Mouse (Mus musculus) hematopoietic stem cell, adult 5-6 weeks (primary cell): ENCODE measurements at regions not wholly inside any gene's neighbourhood (a gene's known extent, or its start where the extent isn't known, plus 50 kb on each side); places are given as distances from the start of the nearest gene placed in this dataset.

Experiments used
- ATAC-seq, 2 experiments: fragments of 125-278 bp in 1 of 2; replicated peaks in 1 of 2; 2 replicates each; pipeline ENCODE4 v1.8.0; 2016 to 2017; ENCODE audit warnings: inconsistent platforms in 2 of 2, mild to moderate bottlenecking in 2 of 2, moderate number of reproducible peaks in 2 of 2, low read depth in 1 of 2, moderate TSS enrichment in 1 of 2; ENCODE audit not compliant: low FRiP score in 2 of 2, poor library complexity in 2 of 2, severe bottlenecking in 2 of 2, insufficient read depth in 1 of 2, low TSS enrichment in 1 of 2

DNA sequence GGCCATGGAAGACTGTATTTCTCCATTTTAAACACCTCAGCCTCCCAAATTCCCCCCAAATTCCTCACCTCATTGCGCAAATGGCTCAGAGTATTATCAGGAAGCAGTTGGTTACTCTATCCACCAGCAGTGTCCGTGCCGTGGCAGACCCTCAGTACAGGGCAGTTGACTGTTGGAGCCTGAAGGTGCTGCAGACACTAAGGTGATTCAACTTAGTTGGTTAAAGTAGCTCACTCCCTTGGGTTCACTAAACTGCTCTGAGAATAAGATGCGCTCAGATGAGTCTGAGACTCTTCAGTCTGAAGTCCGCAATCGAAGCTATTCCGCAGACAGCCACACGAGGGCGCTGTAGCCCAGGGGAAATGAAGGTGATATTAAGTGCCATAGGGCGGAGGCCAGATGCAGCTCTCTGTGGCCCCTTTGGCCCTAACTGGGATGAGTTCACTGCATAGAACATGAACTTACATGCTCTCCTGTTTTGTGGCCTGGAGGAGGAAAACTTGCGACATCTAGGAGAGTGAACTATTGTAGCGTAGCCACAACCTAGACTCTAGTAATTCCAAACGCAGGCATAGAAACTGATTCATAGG, 62.9 kb downstream of the Amer3 start:
- peak; percentile 76 to 82 for ATAC-seq

DNA sequence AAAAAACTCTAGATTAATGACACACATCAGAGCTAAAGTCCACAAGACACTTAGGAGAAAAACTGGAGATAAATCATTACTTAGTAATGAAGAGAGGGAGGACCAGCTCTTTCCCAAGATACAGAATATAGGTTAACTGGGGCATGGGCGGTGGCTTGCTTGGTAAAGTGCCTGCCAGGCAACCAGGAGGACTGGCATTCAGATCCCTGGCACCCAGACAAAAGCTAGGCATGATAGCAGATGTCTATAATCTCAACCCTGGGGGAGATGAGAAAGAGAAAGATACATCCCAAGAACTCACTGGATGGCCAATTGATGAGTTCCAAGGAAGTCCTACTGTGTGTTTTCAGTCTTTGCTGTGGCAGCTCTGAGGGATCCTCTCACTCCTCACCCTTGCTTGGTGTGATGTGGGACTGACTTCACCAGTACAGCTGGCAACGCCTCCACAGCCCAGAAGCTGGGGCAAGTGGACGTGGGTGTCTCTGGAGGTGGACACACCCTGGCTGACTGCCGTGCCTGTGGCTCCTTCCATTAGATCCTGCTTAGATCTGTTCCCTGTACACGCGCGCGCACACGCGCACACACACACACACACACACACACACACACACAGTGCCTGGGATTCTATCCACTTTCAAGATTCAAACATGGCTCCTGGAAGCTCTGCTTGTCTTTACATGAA, 74.6 kb downstream of the Amer3 start:
- no peak for ATAC-seq

DNA sequence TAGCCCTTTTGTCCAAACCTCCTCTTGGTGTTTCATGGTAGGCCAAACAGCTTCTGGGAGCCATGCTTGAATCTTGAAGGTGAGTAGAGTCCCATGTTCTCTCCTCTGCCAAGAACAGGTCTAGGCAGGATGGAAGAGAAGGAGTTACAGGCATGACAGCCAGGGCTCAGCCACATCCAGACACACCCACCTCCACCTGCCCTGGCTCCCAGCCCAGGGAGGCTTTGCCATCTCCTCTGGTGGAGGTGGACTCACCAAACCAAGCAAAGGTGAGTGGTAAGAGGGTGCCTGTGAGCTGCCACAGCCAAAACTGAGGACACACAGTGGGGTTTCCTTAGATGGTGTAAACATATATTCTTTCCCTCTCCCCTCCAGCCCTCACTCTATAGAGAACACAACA, 78.0 kb downstream of the Amer3 start:
- no peak for ATAC-seq

DNA sequence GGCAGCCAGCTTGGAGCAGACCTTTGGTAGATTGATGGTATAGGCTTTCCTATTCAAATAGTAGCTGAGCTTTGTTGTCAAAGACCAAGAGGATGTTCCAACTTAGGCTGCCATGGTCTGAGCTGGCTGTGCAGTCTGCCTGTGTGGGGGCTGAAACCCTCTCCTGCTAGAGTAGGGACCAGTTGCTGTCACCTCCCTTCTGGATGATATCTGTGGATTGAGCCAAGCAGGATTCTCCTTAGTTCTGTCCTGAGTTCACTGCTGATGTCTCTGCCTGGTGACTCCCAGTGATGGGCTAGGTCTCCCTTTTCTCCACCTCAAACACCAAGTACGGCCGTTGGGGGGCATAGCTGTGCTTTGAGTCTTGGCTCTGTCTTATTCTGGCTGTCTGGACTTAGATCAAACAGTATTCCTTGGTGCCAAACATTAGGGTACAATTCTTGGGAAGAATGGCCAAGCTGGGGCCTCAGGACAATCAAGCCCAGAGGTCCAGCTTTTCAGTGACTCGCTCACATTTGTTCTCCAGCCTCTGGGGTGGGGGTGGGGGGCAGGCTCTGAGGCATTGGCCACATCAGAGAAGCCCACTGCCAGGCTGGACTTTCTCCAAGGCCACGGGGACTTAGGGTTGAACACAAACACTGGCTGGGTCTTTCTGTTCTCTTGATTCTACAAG, 84.6 kb downstream of the Amer3 start:
- ATAC-seq = no peak

DNA sequence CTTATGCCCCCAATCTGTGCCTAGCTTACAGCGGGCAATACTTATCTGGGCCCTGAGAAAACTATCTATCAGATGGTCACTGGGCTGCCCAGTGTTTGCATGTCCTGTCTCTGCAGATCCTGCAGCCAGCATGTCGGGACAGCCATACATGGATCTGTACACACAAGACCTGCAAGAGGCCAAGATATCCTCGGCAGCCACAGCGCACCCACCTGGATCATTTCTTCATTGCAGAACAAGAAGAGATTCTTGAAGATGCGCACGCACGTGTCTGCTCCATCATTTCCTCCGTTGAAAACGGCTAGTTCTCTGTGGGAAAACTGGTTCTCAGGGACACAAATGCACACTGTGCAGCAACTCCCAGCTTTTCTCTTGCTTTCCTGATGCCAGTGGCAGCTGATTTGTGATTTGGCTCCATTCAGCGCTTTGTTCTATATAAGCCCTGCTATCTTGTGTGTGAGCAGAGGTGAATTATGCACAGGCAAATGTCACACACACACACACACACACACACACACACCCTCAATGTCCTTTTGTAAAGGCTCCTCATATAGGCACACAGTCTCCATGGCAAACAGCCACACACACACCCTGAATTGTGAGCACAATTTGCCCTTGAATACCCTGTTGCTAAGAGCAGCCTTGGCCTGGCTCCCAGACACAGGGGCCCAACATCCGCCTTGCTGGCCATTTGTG, 85.5 kb downstream of the Amer3 start:
- ATAC-seq = no peak

DNA sequence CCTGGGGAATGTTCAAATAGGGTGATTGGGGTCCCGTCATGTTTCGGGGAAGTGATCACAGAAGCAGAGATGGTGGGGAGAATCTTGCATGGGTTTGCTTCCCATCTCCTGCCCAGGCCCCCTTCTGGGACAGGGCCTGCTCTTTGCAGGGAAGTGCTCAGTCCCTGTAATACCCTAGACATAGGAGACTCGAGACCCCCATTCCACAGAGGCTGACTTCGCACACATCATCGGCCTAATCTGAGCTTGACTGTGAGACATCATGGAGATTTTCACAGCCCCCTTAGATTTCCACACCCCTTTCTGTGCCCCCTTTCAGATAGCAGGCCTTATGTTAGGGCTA, 86.0 kb downstream of the Amer3 start:
- no peak for ATAC-seq

DNA sequence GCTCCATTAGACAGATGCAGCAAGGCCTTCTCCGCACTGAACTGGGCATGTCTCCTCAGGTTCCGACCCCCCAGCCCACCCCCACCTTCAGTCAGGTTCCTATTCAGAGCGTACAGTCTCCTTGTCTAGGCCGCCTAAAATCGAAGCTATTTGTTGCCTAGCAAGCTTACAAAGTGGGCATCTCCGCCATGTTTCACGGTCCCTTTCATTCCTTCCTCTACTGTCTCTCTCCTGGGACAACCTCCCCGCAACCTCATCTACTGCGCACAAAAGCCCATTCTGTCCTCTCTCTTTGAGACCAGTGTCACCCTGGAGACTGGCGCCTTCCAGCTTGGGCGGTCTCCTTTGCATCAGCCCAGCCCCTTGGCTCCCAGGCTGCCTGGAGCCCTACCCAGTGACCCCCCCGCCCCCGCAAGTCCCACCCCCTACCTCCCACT, 86.8 kb downstream of the Amer3 start:
- ATAC-seq = no peak

DNA sequence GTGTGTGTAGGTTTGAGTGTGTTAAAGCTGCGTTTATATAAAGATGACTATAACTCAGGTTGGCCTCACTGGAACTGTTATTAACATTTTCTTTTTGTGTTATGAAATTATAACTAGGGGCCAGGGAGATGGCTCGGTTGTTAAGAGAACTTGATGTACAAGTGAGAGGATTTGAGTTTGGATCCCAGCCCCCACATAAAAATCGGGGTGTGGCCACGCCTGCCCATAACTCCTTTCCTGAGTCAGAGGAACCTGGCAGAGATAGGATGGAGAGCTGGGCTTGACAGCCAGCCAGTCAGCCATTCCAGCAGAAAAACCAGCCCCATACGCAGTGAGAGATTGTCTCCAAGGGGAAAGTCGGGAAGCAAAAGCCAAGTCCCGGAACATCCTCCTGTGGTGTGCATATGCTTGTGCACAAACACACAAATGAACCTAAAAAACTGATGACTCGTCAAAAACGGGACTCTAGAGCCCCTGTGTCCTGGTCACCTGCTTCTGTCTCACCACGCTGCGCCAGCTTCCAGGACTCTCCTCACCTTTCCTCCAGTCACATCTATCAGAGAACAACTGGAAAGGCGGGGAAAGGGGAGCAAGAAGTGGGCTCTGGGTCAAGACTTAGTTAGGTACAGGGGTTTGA, 97.8 kb downstream of the Amer3 start:
- no peak for ATAC-seq

DNA sequence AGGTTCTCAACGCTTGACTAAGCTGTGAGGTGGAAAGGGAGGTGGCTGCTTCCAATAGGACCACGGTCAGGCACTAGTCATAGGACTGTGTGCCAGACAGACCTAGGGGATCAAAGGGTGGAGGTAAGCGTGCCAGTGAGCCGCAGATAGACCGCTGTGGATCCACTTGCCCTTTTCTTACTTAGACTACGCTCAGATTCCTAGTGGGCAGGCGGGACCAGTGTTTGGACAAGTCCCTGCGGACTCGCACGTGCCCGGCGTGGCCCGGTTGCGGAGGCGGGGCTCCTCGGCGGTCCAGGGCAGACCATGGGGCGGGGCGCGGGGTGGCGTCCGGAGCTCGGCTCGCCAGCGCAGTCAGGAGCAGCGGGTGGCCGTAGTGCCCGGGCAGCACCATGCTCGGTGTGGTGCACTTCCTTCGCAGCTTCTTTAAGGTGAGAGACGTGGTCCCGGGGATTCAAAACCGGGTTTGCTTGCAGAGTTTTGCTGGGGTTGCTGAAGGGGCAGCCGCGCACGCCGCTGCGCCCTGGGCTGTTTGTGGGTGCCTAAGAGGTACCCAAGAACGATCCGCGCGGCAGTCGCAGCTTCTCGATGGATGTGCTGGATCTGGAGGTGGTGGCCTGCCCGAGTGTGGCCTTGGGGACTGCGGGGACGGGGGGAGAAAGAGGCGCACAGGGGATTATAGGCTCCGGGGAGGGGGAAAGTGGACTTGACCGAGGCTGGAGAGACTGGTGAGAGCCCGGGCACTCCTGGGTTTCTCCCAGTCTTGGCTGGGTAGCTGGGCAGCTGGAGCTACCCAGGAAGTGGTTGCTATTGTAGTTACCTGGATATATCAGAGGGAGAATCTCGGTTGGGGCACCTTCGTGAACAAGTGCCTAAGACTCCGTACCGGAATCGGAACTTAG, 98.6 kb downstream of the Amer3 start:
- ATAC-seq = peak; percentile 5 to 43; a peak in 1 of 4 replicates

DNA sequence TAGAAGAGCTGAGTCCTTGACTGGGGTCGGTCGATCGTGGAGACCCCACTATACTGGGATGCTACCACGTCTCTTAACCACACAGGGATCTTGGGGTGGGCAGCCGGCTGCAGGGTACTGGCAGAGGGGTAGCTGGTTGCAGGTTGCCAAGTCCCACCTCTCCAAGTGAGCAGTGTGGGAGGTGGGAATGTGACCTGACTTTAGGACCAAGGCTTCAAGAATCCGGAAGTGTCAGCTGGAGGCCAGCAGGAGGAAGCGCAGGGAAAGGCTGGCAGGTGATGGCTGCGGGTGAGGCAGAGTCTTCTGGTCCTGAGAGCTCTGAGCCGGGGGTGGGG, 99.2 kb downstream of the Amer3 start:
- no peak for ATAC-seq

DNA sequence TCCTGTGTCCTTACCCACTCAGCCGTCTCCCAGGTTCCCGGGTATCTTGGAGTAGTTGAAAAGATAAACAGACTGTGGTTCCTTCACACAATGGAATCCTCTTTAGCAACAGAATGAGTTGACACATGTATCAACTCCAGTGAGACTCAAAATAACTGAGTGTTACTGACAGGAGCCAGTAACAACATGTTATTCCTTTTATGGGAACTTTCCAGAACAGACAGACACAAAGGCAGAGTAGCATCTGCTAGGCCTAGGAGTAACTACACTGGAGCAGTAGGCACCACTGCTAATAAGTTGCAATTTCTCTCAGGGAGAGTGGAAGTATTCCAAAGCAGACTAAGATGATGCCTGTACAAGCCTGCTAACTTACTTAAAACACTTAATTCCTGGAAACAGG, 107.1 kb downstream of the Amer3 start:
- no peak for ATAC-seq

DNA sequence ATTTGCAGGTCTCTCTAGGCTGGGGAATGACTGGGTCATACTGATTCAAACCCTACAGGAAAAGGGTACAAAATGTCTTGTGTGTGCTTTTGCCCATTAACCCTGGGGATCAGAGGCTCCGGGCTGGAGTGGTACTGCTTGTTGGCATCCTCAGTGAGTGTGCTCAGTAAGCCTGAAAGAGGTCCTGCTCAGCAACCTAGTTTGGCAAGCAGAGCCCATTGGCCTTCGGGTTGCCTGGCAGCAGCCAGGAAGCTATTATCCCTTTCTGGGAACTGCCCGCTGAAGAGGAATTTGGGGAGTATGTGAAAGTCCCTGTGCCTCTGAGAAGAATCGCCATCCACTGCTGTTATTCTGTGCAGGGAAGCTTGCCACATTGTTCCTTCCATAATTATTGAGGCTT, 117.1 kb downstream of the Amer3 start:
- no peak for ATAC-seq

DNA sequence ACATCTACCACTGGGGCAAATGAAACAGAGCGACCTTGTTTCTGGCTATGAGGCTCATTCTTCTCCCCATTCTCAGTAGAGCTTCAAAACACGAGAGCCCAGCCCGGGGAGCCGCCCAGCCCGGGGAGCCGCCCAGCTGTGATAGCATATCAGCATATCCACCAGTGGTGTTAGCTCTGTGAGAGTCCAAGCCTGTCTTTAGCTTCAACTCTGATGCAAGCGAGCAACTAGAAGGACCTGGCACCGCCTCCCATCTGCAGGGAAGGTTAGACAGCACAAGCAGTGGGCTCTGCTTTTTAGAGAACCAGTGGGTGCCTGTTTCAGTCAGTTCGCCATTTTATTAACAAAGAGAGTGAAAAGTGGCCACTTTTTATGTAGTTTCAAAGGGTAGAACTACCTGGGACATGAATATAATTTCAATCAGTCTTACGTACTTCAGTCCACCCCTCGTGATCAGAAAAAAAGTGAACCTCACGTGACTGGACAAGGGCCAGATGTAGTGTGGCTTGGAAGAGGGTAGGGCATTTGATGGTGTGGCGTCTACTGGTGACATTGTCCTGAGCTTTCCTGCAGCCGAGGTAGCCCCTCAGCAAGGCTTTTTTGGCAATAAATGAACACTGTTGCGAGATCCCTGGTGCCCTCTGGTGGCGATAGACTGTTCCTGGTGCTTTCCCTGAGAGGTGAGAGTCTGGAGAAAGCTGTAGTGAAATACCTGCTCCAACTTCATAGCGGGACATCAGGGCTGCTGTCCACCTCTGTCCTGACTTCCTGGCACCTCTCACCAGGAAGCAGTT, 121.0 kb downstream of the Amer3 start:
- peak; percentile 56 to 65; a peak in 3 of 4 replicates for ATAC-seq

DNA sequence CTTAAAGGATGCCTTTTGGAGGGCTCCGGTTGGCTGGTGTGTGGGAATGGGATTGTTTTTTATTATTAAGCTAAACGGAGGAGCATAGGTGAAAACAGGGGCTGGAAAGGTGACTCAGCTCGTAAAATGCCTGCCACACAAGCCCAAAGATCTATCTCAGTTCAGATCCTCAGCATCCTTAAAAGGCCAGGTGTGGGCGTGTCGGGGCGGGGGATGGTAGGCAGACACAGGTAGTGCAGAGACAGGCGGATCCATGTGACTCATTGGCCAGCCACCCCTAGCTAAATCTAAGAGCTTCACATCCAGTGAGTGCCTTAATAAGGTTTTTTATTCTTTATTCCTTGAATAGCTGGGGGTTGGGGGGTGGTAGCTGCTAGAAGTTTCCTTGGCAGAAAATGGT, 122.0 kb downstream of the Amer3 start:
- ATAC-seq = no peak

DNA sequence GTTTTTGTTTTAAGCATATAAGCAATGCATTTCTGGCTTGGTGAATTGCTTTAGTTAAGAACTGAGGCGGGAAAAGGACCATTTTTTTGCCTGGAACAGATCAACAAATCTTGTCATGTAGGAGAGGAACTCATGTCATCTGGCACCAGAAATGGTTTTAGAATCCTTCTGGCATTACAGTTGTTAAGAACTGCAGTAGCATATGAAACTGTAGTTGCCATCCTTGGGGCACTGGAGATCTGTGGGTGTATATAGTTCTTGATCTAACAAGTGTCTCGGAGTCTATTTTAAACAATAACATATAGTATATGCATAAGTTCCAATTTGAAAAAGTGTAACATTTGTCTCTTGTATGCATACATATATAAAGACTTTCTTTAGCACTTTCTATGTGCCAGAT, 129.6 kb downstream of the Amer3 start:
- ATAC-seq = no peak

DNA sequence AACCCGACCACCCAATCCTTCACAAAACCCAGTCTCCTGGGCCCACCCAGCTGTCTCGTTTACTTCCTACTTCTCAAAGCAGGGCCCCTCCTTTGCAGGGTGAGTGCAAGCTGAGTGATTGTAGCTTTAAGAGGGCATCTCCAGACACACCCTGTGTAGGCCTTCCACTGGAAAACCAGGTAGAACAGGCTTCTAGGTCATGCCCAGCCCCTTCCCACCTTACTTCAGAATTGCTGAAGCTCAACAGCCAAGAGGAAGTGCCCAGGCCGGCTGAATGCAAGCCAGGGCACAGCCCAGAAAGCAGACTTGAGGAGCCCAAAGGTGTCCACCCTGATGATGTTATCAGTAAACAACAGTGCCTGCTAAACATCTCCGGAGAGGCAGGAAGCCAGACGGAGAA, 120.2 kb downstream of the Fam168b start:
- no peak for ATAC-seq
